Mouse (Mus musculus) heart, postnatal 0 days (tissue): ENCODE measurements at regions not wholly inside any gene's neighbourhood (a gene's known extent, or its start where the extent isn't known, plus 50 kb on each side); places are given as distances from the start of the nearest gene placed in this dataset.

Experiments used
- CTCF ChIP-seq: IDR thresholded peaks from 2 replicates; pipeline ENCODE4 v1.5.1; 2016; ENCODE audit warnings: antibody characterized with exemption, control low read depth, low read depth
- EP300 ChIP-seq: IDR thresholded peaks from 2 replicates; pipeline ENCODE4 v1.6.1; 2016; ENCODE audit warnings: antibody characterized with exemption, low read depth

GRCm38 (mm10) chr11:56767424-56767823, 243.8 kb upstream of the Gria1 start:
- no peak for TF ChIP-seq CTCF
- no peak for TF ChIP-seq EP300
